Mouse (Mus musculus) telencephalon, adult 2 months (tissue): ENCODE measurements around the gene Taok2.
"Not testable (repeated sequence)": the region's sequence is repeated elsewhere in the genome, so short reads cannot be mapped to it uniquely, and the experiment has no call there.

ENCODE experiments used
- DNase-seq: peaks from one replicate; pipeline ENCODE4 v3.0.0-alpha.2; 2011; ENCODE audit warnings: low read depth, low spot score

Gene Taok2

DNA sequence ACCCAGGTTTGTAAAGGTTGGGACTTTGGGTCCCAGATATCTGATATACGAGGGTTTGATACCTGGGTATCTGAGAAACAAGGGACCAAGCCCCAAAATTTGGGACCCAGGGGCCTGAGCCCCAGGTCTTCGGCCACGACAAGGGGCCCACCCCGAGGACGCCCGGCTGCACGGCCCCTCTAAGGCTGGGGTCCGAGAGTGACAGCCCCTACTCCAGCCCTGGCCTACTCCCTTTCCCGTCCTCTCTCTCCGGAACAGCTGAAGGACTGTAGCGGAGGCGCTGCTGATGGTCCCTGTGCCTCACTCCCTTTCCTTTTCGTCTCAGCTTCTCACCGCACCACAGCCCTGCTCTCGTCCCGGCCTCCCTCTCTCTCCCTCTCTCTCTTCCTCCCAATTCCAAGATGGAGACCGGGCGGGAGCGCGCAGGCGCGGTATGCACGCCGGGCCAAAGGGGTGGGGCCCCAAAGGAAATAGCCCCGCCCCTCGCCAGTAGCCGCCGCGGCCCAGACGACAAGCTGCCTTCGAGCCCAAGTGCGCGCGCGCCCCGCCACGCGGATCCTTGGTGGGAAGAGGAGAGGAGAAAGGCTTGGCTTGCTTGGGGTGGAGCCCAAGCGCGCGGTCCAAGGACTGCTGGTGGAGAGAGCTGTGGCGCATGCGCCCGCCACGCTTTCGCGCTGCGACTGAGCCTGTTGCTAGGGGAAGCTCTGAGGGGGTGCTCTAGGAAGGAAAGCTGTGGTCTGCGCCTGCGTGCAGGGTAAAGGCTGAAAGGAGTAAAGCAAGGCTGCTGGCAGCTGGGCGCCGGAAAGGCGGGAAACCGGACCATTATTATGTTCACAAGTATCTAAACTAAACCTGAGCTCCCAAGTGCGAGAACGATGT lies at the start of gene Taok2:
TSS of gene Taok2 (minus strand) at position 418 of the 879 bp plus-strand sequence.
- DNase-seq = peak; percentile 98

DNA sequence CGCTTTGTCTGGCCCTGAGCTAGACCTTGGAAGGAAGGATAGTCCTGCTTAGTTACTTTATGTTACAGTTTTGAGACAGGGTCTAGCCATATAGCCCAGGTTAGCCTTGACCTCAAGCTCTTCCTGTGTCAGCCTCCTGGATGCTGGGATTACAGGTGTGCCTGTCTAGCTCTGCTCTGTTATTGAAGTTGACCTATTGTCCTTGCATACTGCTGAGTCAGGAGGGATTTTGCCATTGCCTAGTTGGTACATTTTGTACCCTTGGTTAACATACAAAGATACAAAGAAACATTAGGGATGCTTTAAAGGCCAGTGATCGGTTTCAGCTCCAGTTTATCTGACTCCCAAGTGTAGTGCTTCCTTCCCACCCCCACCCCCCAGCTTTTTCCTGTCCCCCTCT lies 48.1 kb upstream of the Taok2 start:
- no peak for DNase-seq

DNA sequence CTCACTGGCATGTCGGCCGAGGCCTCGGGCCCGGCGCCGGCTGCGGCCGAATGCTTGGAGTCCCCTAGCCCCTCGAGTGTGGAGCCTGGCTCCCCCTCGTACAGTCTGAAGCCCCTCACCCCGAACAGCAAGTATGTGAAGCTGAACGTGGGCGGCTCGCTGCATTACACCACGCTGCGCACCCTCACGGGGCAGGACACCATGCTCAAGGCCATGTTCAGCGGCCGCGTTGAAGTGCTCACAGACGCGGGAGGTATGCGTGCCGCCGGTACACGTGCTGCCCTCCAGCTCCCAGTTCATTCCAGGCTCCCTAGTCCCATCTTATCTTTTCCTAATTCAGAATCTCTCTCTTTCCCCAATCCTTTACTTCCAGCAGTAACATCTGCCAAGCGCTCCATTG lies 44.5 kb upstream of the Taok2 start:
- DNase-seq = no peak

DNA sequence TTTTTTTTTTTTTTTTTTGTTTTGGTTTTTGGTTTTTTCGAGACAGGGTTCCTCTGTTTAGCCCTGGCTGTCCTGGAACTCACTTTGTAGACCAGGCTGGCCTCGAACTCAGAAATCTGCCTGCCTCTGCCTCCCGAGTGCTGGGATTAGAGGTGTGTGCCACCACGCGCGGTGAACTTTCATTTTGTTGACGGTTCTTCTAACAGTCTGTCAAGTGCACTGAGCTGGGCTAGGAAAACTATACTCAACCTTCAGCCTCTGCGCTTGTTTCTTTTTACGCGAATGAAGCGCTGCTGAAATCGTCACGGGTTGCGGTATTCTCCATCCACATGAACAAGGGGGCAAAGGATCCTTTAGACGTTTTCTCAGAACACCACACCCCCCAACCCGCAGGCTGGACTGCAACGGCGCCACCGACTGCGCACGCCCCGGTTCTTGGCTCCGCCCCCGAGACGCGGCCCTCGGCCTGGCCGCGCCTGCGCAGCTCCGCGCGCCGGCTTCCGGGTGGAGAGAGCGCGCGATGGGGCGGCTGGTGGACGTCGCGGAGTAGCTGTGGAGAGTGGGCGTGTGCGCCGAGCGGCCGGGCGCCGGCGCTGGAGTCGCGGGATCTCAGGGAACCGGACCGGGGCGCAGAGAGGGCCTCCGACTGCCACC lies 44.0 kb upstream of the Taok2 start, which contains the start of gene Kctd13:
TSS of gene Kctd13 (plus strand) at position 496 of the 654 bp plus-strand sequence.
- peak; percentile 70 for DNase-seq

DNA sequence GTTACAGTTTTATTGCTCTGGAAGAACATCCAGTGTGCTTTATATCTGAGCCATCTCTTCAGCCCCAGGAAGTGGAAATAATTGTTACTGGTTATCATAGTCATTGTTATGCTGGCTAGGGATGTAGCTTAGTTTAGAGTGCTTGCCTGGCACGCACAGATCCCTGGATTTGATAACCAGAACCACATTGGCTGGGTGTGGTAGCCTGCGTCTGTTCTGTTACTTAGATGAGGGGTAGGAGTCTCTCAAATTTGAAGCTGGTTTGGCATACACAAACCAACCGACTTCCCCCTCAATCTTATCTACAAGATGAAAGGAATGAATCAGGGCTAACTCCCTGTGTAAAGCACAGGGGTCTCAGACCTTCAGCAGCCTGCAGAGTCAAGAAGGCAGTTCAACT lies 41.8 kb upstream of the Taok2 start:
- DNase-seq = no peak

DNA sequence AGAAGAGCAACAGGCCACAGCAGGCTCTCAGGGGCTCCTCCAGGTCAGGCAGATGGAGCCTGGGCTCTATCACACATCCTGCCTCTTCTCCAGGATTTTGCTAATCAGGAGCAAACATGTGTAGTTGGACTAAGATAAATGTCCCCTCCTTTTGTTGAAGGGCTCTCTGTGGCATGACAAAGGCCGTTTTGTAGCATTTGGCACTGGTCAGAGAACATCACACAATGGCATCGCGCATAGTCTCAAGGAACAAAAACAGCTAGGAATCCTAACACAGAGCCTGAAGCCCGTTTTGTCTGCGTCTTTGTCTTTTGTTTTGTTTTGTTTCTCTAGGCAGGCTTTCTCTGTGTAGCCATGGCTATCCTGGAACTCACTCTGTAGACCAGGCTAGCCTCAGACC lies 39.5 kb upstream of the Taok2 start:
- DNase-seq = peak; percentile 73

DNA sequence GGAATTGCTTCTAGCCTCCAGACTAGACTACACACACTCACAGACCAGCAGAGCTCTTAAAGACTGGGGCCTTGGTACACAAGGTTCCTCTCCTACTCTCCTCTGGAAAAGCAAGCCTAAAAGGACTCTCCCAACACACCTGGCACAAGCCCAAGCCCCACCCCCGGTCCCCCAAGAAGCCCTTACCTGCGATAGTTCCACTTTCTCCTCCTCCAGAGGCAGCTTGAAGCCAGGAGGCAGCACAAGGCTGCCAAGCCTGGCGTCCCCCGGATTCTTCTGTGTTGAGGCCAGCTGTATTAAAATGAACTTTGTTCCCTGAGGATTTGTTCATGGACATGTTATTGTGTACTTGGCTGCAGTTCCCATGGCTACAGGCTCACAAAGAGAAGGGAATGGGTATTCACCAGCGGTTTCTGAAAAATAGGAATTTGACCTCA lies 38.1 kb upstream of the Taok2 start, which contains the start of gene Tmem219:
TSS of gene Tmem219 (minus strand) at position 294 of the 437 bp plus-strand sequence.
- no peak for DNase-seq

DNA sequence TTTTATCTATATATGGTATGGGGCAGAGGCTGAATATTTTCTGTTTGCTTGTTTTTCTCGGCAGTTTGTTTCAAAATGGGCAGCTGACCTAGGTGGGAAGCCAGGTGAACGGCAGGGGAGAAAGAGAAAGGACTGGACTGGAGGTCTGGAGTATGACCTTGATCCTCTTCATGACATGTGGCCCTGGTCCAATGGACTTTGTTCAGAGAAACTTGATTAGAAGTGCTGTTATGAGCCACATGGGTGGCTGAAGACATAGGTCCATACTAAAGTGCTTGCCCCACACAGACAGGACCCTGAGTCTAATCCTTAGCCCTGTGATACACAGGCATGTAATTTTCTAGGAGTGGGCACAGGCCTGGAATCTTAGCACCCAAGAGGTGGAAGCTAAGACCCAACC lies 37.1 kb upstream of the Taok2 start:
- no peak for DNase-seq

DNA sequence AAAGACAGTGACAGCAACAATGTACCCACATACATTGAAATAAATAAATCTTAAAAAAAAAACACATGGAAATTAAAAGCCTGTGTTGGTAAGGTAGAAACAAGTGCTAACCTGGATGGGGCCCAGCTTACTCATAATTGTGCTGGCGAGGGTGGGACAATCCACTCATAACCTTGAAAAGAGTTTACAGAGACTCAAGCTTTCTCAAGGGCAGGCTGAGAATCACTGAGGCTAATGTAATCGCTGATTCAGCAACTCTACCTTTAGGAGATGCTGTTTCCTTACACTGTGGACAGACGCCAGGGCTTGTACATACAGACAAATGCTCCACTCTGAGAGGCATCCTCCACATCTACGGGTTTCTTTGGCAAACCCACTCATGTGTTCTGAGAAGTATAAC lies 35.5 kb upstream of the Taok2 start:
- DNase-seq = no peak

DNA sequence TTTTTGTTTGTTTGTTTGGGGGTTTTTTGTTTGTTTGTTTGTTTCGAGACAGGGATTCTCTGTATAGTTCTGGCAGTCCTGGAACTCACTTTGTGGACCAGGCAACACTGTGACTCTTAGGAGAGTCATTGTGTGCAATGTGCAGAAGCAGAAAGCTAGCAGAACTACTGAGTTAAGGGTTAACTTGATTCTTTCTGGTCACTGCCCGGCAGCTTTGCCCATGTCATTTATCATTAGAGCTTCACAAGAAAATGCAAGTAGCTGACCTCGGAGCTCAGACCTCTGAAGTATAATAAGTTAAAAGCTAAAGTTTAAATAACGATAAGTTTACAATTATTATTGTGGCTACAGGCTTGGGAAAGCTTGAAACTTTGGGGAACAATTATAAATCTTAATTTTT lies 33.9 kb upstream of the Taok2 start:
- DNase-seq = not testable (repeated sequence)

DNA sequence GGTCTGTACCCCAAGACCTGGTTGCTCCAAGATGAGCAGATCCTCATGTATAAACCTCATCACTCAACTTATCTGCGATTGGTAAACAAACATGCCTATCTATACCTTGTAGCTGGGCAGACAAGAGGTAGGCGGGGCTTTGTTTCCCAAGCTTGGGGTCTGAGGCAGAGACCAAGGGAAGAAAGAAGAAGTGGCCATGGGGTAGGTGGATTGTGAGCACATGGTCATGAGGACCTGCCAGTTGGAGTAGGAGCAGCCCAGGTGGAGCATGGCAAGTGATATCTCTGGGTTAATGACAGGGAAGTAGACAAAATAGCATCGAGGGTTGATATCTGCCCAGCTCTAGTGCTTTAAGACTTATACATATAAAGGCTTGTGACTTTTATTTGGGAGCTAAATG lies 30.3 kb upstream of the Taok2 start:
- no peak for DNase-seq

DNA sequence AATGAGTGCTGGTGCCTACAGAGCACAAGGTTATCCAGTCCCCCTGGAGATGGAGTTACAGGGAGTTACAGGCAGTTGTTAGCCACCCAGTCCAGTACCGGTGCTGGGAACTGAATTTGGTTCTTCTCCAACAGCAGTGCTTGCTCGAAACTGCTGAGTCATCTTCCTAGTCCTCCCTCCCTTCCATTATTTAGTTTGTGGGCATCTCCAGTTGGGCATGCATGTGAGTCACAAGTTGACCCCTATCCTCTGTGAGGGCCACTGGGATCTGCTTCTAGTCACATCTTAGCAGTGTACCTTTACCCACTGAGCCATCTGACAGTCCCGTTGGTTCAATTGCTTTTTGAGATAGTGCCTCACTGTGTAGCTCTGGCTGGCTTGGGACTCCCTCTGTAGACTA lies 21.1 kb upstream of the Taok2 start:
- DNase-seq = no peak

DNA sequence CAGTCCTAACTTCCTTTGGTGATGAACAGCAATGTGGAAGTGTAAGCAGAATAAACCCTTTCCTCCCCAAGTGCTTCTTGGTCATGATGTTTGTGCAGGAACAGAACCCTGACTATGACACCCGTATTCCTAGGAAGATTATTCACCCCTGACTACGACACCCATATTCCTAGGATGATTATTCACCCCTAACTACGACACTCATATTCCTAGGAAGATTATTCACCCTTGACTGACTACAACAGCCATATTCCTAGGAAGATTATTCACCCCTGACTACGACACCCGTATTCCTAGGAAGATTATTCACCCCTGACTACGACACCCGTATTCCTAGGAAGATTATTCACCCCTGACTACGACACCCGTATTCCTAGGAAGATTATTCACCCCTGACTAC lies 15.3 kb upstream of the Taok2 start:
- not testable (repeated sequence) for DNase-seq

DNA sequence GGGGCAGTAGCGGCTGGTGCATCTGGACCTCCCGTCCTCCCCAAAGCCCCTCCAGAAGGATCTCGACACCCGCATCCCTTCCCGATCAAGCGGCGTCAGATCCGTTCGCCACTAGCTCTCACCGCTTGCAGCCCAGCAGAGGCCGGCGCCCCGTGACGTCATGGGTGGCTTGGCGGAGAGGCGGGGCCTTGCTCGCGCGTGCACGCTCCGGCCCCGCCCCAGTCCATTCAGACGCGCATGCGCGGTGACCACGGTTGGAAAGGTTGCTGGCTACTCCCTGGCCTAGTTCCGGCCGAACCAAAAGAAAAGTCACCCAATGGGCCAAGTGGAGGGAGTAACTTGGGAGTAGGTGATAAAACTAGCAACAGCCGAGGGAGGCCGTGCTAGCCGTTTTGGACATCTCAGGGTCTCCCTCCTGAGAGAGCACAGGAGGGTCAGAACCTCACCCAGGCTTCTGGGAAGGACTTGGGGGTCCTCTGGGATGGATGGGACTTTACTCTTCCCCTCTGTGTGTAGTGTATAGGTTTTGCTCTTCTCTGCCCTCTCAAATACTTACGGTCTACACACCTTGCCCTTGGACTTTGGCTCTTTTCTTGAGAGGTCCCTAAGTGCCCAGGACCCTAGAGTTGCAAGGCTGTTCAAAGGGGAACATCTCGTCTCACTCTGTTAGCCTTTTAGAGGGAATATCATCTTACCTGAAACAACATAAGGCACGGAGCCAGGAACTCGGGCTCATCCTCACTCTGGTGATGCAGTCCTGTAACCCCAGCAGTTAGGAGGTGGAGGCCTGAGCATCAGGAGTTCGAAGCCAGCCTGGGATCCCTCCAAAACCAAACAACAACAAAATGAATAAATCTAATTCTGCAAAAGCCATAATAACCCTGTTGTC lies 13.8 kb upstream of the Taok2 start:
- peak; percentile 79 for DNase-seq

DNA sequence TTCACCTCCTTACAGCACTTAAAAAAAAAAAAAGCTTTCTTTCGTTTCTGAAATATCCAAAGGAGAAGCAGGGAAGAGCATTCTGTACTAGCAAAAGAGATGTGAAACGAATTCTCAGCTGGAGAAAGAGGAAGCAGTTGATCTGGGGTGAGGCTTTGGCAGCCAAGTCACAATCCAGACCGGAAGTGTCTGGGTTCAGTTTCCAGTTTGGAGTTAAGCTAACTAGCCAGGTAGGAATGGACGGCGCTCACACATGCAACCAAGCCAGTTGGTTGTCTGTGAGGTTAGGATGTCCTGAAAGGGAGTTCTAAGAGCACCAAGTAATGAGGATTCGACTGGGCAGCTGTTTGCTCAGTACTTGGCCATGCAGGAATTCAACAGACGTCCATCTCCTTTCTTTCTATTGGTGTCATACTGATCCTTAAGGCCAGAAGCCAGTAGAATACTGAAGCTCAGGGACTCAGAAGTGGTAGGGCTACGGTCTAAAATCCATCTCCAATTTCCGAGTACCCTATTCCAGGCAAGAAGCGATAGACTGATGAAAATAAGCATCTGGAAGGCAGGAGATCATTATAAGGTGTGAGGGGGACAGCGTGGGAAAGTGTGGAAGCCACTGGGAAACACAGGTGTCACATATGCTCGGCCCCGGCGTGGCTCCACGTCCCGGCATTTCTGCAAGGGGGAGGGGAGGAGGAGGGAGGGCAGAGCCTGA lies 13.0 kb upstream of the Taok2 start:
- DNase-seq = peak; percentile 38

DNA sequence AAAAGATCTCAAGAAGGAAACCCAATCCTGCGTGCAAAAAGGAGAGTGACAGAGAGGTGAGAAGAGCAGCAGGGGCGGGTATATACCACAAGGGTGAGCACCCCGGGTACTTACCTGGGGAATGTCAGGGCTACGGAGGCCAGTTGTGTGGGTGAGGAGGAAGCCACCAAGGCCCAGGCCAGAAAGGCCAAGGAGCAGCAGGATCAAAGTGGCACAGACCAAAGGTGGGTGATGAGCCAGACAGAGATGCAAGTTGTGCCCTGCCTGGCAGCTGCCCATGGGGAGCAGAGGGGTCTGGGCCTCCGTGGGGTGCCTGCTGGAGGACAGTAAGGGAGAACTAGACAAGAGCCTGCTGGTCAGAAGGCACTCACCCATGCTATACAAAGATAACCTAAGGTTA lies 12.4 kb upstream of the Taok2 start:
- no peak for DNase-seq

DNA sequence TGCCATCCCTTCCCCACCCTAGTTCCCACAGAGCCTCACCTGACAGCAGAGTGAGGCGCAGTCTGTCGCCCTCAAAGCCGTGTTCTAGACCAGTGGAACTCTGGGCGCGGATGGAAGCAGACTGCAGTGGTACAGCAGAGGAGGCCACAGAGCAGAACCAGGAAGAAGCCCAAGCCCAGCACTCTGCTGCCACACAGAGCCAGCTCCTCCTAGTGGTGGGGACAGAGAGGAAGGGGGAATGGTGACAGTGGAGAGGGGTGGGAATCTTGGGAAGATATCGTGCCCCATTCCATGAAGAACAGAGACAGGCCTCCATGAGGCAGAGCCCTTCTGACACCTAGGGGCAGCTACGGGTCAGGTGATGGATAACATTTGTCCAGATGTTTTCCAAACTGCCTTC lies 4.3 kb upstream of the Taok2 start:
- no peak for DNase-seq

DNA sequence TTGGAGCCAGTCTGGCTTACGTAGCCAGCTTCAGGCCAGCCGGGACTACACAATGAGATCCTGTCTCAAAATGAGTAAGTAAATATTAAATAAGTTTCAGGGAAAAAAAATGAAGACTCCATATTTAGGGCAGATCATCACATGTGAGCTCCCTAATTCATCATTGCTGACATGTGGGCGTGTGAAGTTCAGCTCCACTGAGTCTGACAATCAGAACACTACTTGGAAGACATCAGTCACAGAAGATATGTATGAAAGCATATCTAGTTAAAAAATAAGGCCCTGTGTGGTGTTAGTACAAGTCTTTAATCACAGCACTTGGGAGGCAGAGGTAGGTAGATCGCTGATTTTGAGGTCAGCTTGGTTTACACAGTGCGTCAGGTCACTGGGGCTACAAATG lies 2.8 kb upstream of the Taok2 start:
- no peak for DNase-seq

DNA sequence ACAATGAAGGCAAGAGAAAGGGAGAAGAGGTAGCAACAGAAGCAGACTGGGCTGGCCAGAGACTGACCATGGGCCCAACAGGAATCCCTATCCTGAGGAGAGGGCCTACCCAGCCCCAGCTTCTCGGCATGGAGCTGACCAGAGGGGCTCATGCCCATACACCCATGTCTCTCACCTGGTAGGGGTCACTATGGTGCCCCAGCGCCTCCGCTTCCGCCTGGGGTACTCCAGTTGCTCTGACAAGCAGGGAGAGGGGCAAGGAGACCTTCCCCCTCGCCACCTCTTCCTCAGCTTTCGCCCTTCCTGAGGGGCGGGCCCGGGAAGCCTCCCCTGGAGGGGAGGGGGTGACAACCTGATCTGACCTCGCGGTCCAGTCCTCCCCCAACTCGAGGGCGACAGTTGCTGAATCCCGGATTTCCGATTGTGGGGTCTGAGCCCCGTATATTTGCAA lies 747 bp downstream of the Taok2 start:
- no peak for DNase-seq

DNA sequence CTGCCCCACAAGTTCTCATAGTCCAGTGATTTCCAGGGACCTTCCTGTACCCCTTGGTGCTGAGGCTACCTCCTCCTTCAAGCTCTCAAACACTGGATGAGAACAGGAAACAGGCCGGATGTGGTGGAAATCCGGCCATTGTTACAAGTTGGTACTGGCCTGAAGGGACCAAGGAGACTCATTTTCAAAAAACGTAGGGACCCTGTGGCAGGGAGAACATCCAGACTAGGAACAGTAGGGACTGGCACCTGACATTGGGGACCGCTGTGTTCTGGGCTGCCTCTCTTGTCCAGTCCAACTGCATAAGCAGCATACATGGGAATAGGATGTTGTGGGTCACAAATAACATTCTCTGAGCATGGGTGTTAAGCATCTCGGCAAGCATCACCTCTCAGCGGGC lies 3.5 kb downstream of the Taok2 start:
- DNase-seq = no peak

DNA sequence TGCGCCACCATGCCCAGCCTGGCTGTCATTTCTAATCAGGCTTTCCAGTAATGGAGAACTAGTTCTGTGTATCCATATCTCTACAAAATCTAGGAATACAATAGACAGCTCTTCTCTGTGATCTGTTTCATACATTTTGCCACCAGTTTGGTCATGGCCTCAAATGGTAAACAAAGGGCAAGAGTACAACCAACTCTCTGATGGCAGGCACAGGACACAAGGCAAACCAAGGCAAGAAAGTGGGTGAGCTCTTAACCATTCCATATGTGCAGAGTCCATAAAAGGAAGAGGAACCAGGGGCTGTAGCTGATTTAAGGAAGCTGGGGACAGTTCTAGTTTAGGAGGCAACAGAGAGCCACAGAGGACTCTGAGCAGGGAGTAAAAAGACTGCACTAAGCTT lies 7.3 kb downstream of the Taok2 start:
- DNase-seq = no peak
